In the genomic region with DNA sequence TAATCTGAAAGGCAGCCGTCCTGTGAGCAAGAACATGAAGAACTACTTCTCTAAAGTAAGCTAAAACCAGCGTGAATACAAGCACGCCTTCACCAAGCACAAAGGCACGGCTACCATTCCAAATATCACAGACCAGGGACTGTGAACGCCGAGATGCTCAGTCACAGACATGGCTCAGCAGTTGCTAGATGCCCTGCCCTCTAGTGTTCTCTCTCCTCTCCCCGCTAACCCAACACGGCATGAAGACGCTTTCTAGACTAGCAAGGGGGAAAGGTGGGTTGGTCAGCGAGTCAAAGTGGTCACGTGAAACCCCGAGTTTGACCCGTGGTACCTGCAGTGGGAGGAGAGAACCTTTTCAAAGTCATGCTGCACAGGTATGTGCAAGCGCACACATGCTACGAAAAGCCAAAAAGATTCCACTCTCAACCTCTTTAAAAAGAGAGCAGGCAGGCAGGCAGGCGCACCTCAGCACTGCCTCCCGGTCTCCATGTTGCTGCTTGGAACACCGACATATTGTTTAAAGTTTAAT, we compare ENCODE assay signal across 13 mouse cellular contexts. TPM values are rescaled to one million over a fixed set of nuclear protein-coding genes. Genes with fewer than 3 reads are reported as not detected.
DNase-seq lines count a peak whose midpoint lies in the region; ATAC-seq lines count a peak whose summit lies in the region.
"Had no signal": no experiment of that assay in that cellular context is flagged by ENCODE, and none has a peak within 500 bp of the region (broad histone marks: within the 10 kb centered on the region; RNA-seq: fewer than 3 reads in every experiment).

No protein-coding gene starts in this region.

- H3K9me3 ChIP-seq in kidney, embryonic 14.5 days (ENCODE audit: control insufficient read depth, low read length), result no peaks in the 10 kb centered on the region; the same call in 1 of the 2 replicates
- H3K9me3 ChIP-seq: G1E; heart, embryonic 10.5 days; hindbrain, embryonic 12.5 days; midbrain, embryonic 12.5 days had no signal

- H3K4me3 ChIP-seq in kidney, embryonic 14.5 days (ENCODE audit: low read length), result no peak overlapping the region
- H3K4me3 ChIP-seq: heart, embryonic 10.5 days; hindbrain, embryonic 12.5 days; midbrain, embryonic 12.5 days had no signal

- no peak overlapping the region for H3K27ac ChIP-seq in kidney, embryonic 14.5 days (ENCODE audit: low read depth, low read length)
- H3K27ac ChIP-seq: midbrain, embryonic 12.5 days had no signal

- H3K9ac ChIP-seq in kidney, embryonic 14.5 days (ENCODE audit: low read depth, low read length), result no peak overlapping the region
- H3K9ac ChIP-seq: hindbrain, embryonic 12.5 days; midbrain, embryonic 12.5 days had no signal

- H3K4me2 ChIP-seq in kidney, embryonic 14.5 days (replicated peaks; ENCODE audit: low read depth, low read length), result no peak overlapping the region
- H3K4me2 ChIP-seq: hindbrain, embryonic 12.5 days; midbrain, embryonic 12.5 days had no signal

- DNase-seq in kidney, adult 9 months, result no peak
- DNase-seq in ES-CJ7 (ENCODE audit: low read depth, low spot score) (peak; percentile 74), MN1 (ENCODE audit: low spot score) (peak; percentile 54)
- peak; percentile 51 to 60 for DNase-seq in cerebellum, postnatal 25 days
- no peak for DNase-seq in embryo, embryonic 10.5 days (ENCODE audit: low spot score)
- DNase-seq: right cerebral cortex, postnatal 4 days had no signal

- H3K4me1 ChIP-seq in kidney, embryonic 14.5 days (ENCODE audit: control insufficient read depth, insufficient read depth, low read length), result no peaks in the 10 kb centered on the region

- WGBS in kidney, embryonic 14.5 days, result 91% methylated on average over 18 of the region's 18 CpGs

- ATAC-seq in kidney, embryonic 14.5 days (ENCODE audit: low FRiP score, low TSS enrichment), result 0 out of 2 replicates have a peak, but pooled peaks have one; percentile 29
- no peak for ATAC-seq in erythroblast, adult 5-6 weeks (replicated peaks; ENCODE audit: low FRiP score, poor library complexity, severe bottlenecking)
- no peak for ATAC-seq in megakaryocyte progenitor cell, adult 5-6 weeks (replicated peaks; ENCODE audit: poor library complexity)

- H3K27me3 ChIP-seq in kidney, embryonic 14.5 days (ENCODE audit: control insufficient read depth, insufficient read depth, low read length), result no peaks in the 10 kb centered on the region
- H3K27me3 ChIP-seq: hindbrain, embryonic 12.5 days; midbrain, embryonic 12.5 days had no signal

- H3K36me3 ChIP-seq in kidney, embryonic 14.5 days (ENCODE audit: control insufficient read depth, insufficient read depth, low read length), result peaks cover 96% of the 10 kb centered on the region

RNA-seq across cellular contexts. Expression of gene Dync1li2, which starts 8.0 kb away (rescaled TPM):
- polyA plus RNA-seq in kidney, embryonic 14.5 days (2014; fragmentation: Nextera tagmentation; extraction: Ambion mirVana), result 25.8 and 56.6 TPM in 2 replicates
- 22.8 and 30.4 TPM in 2 replicates for total RNA-seq in erythroblast, adult 5-6 weeks (2015; ENCODE audit: low replicate concordance)
- total RNA-seq in erythroblast, adult 5-6 weeks (2017; ENCODE audit: low replicate concordance), result 48.3 and 63.4 TPM in 2 replicates
- total RNA-seq in megakaryocyte progenitor cell, adult 5-6 weeks (2015), result 14.7 and 25.4 TPM in 2 replicates
- 46.5 and 52.6 TPM in 2 replicates for total RNA-seq in megakaryocyte progenitor cell, adult 5-6 weeks (2017)

RNA-seq across cellular contexts. Expression of gene Cmtm4, which starts 39.3 kb away (rescaled TPM):
- polyA plus RNA-seq in kidney, embryonic 14.5 days (2014; fragmentation: Nextera tagmentation; extraction: Ambion mirVana), result 5.6 and 6.4 TPM in 2 replicates
- 0.96 and 1.0 TPM in 2 replicates for total RNA-seq in erythroblast, adult 5-6 weeks (2015; ENCODE audit: low replicate concordance)
- 0.51 and 0.70 TPM in 2 replicates for total RNA-seq in erythroblast, adult 5-6 weeks (2017; ENCODE audit: low replicate concordance)
- total RNA-seq in megakaryocyte progenitor cell, adult 5-6 weeks (2015), result 0.79 and 0.85 TPM in 2 replicates
- total RNA-seq in megakaryocyte progenitor cell, adult 5-6 weeks (2017), result 0.84 and 0.87 TPM in 2 replicates
- polyA plus RNA-seq: G1E had no signal

Comparison
In these comparisons a context has a peak if more than half of its experiments do, and no peak if none do; other contexts are left out.
1. DNase-seq: peak in ES-CJ7 (single experiment), MN1 (single experiment) and cerebellum, postnatal 25 days (2 of 2); none in kidney, adult 9 months (single experiment) and embryo, embryonic 10.5 days (single experiment).